Mouse (Mus musculus) limb, embryonic 12.5 days (tissue): ENCODE results near the gene Fam186b. TPM values are rescaled to one million over a fixed set of nuclear protein-coding genes. Genes with fewer than 3 reads are reported as not detected.

ENCODE experiments used
- ATAC-seq: fragments of 200-750 bp; cut with Nextera tagmentation; 2 replicates; pipeline ENCODE4 v1.8.0; 2017; ENCODE audit warnings: low read depth, moderate TSS enrichment; ENCODE audit not compliant: insufficient number of reproducible peaks, insufficient read depth, low FRiP score, low TSS enrichment
- H3K27ac ChIP-seq: fragments of 300-500 bp; sonication (generic); 2 replicates; pipeline ENCODE4 v1.5.1; 2016; ENCODE audit warnings: mild to moderate bottlenecking, moderate library complexity
- H3K27me3 ChIP-seq: fragments of 300-500 bp; sonication (generic); 2 replicates; pipeline ENCODE4 v1.6.1; 2016; ENCODE audit warnings: mild to moderate bottlenecking, moderate library complexity
- H3K36me3 ChIP-seq: fragments of 300-500 bp; sonication (generic); 2 replicates; pipeline ENCODE4 v1.6.1; 2016; ENCODE audit warnings: mild to moderate bottlenecking, moderate library complexity
- H3K4me1 ChIP-seq: fragments of 300-500 bp; sonication (generic); replicated peaks from 2 replicates; pipeline ENCODE4 v1.6.1; 2016
- H3K4me2 ChIP-seq: fragments of 300-500 bp; sonication (generic); 2 replicates; pipeline ENCODE4 v1.6.1; 2016; ENCODE audit warnings: mild to moderate bottlenecking, moderate library complexity
- H3K4me3 ChIP-seq: fragments of 300-500 bp; sonication (generic); replicated peaks from 2 replicates; pipeline ENCODE4 v1.5.1; 2016; ENCODE audit warnings: mild to moderate bottlenecking
- H3K9ac ChIP-seq: fragments of 300-500 bp; sonication (generic); replicated peaks from 2 replicates; pipeline ENCODE4 v1.6.1; 2016; ENCODE audit warnings: mild to moderate bottlenecking, moderate library complexity
- H3K9me3 ChIP-seq: fragments of 300-500 bp; sonication (generic); 2 replicates; pipeline ENCODE4 v1.6.1; 2016; ENCODE audit warnings: mild to moderate bottlenecking, moderate library complexity
- WGBS: fragments of 180-500 bp; shearing (Covaris S2); methylation state at CpG from one replicate; pipeline ENCODE4 v1.1.7; 2016; 5-methylcytosine and 5-hydroxymethylcytosine counted together
- polyA plus RNA-seq: library from polyadenylated mRNA; unstranded; fragments of >200 nt; fragmentation: Nextera tagmentation; extraction: Ambion mirVana; gene quantifications from 2 replicates; pipeline ENCODE4 v1.2.1, GENCODE M21; 2016

Fam186b gene
- polyA plus RNA-seq, 1 experiment from 2014 or later = not detected

- Histone ChIP-seq H3K4me3 (no peak overlapping the region), H3K9ac (peak overlapping the region; percentile 45), H3K36me3 (peaks cover 30% of the 10 kb centered on the region), H3K9me3 (no peaks in the 10 kb centered on the region), H3K27me3 (no peaks in the 10 kb centered on the region), H3K4me2 (peak overlapping the region; percentile 42), H3K27ac (peak overlapping the region; percentile 99), H3K4me1 (peaks cover 70% of the 10 kb centered on the region)
- WGBS = 85% methylated on average over 3 of the region's 3 CpGs
- ATAC-seq = no peak
Measured at GRCm38 (mm10) chr15:99333676-99334065, 38.0 kb upstream of the Fam186b start.

- peak overlapping the region; percentile 45 for H3K9ac ChIP-seq
- peak overlapping the region; percentile 99 for H3K27ac ChIP-seq
- ATAC-seq = peak; percentile 87
- no peaks in the 10 kb centered on the region for H3K9me3 ChIP-seq
- H3K36me3 ChIP-seq = peaks cover 35% of the 10 kb centered on the region
- no peak overlapping the region for H3K4me3 ChIP-seq
- H3K4me2 ChIP-seq = peak overlapping the region; percentile 42
- WGBS = 18% methylated on average over 9 of the region's 9 CpGs
- no peaks in the 10 kb centered on the region for H3K27me3 ChIP-seq
- peaks cover 70% of the 10 kb centered on the region for H3K4me1 ChIP-seq
Measured at GRCm38 (mm10) chr15:99332921-99333675, 37.4 kb upstream of the Fam186b start.

- no peak for ATAC-seq
- Histone ChIP-seq H3K27me3 (no peaks in the 10 kb centered on the region), H3K4me3 (no peak overlapping the region), H3K9ac (0 out of 2 replicates have a peak overlapping the region, but pooled peaks have one; percentile 45), H3K4me2 (no peak overlapping the region), H3K36me3 (peaks cover 45% of the 10 kb centered on the region), H3K9me3 (0 out of 2 replicates have a peak, but pooled peaks cover 5% of the 10 kb centered on the region), H3K4me1 (peaks cover 64% of the 10 kb centered on the region), H3K27ac (peak overlapping the region; percentile 99)
Measured at GRCm38 (mm10) chr15:99332111-99332510, 36.4 kb upstream of the Fam186b start.

- H3K4me2 ChIP-seq = no peak overlapping the region
- no peak overlapping the region for H3K4me3 ChIP-seq
- H3K4me1 ChIP-seq = peaks cover 56% of the 10 kb centered on the region
- H3K27ac ChIP-seq = peak overlapping the region; percentile 99
- ATAC-seq = no peak
- 0 out of 2 replicates have a peak, but pooled peaks cover 6% of the 10 kb centered on the region for H3K9me3 ChIP-seq
- H3K36me3 ChIP-seq = peaks cover 53% of the 10 kb centered on the region
- H3K27me3 ChIP-seq = no peaks in the 10 kb centered on the region
- H3K9ac ChIP-seq = no peak overlapping the region
- WGBS = 83% methylated on average over 5 of the region's 5 CpGs
Measured at GRCm38 (mm10) chr15:99331341-99331740, 35.7 kb upstream of the Fam186b start.

- Histone ChIP-seq H3K4me2 (no peak overlapping the region), H3K36me3 (peaks cover 62% of the 10 kb centered on the region), H3K4me3 (no peak overlapping the region), H3K9ac (no peak overlapping the region), H3K9me3 (0 out of 2 replicates have a peak, but pooled peaks cover 6% of the 10 kb centered on the region), H3K4me1 (peaks cover 46% of the 10 kb centered on the region), H3K27ac (no peak overlapping the region), H3K27me3 (no peaks in the 10 kb centered on the region)
- 67% methylated on average over 2 of the region's 2 CpGs for WGBS
- no peak for ATAC-seq
Measured at GRCm38 (mm10) chr15:99330324-99330723, 34.6 kb upstream of the Fam186b start.

GRCm38 (mm10) chr15:99328011-99328410, 32.3 kb upstream of the Fam186b start:
- Histone ChIP-seq H3K9ac (no peak overlapping the region), H3K36me3 (peaks cover 85% of the 10 kb centered on the region), H3K27ac (no peak overlapping the region), H3K27me3 (no peaks in the 10 kb centered on the region), H3K4me2 (no peak overlapping the region), H3K9me3 (0 out of 2 replicates have a peak, but pooled peaks cover 6% of the 10 kb centered on the region), H3K4me1 (peaks cover 23% of the 10 kb centered on the region), H3K4me3 (no peak overlapping the region)
- ATAC-seq = no peak
- WGBS = 96% methylated on average over 5 of the region's 5 CpGs

- ATAC-seq = no peak
- H3K27me3 ChIP-seq = no peaks in the 10 kb centered on the region
- H3K4me3 ChIP-seq = no peak overlapping the region
- 61% methylated on average over 1 of the region's 1 CpGs for WGBS
- H3K4me1 ChIP-seq = peaks cover 12% of the 10 kb centered on the region
- H3K4me2 ChIP-seq = no peak overlapping the region
- no peak overlapping the region for H3K9ac ChIP-seq
- 0 out of 2 replicates have a peak, but pooled peaks cover 6% of the 10 kb centered on the region for H3K9me3 ChIP-seq
- no peak overlapping the region for H3K27ac ChIP-seq
- peaks cover 91% of the 10 kb centered on the region for H3K36me3 ChIP-seq
Measured at GRCm38 (mm10) chr15:99326959-99327358, 31.3 kb upstream of the Fam186b start.

GRCm38 (mm10) chr15:99326407-99326806, 30.7 kb upstream of the Fam186b start:
- Histone ChIP-seq H3K27me3 (no peaks in the 10 kb centered on the region), H3K36me3 (peaks cover 91% of the 10 kb centered on the region), H3K4me2 (no peak overlapping the region), H3K9ac (no peak overlapping the region), H3K4me3 (no peak overlapping the region), H3K9me3 (0 out of 2 replicates have a peak, but pooled peaks cover 6% of the 10 kb centered on the region), H3K27ac (no peak overlapping the region), H3K4me1 (peaks cover 7% of the 10 kb centered on the region)
- WGBS = 57% methylated on average over 2 of the region's 2 CpGs
- ATAC-seq = no peak

- Histone ChIP-seq H3K4me3 (no peak overlapping the region), H3K4me2 (no peak overlapping the region), H3K4me1 (0 out of 2 replicates have a peak, but pooled peaks cover 3% of the 10 kb centered on the region), H3K27me3 (no peaks in the 10 kb centered on the region), H3K27ac (no peak overlapping the region), H3K9me3 (0 out of 2 replicates have a peak, but pooled peaks cover 6% of the 10 kb centered on the region), H3K9ac (no peak overlapping the region), H3K36me3 (peaks cover 91% of the 10 kb centered on the region)
- WGBS = 93% methylated on average over 6 of the region's 6 CpGs
- no peak for ATAC-seq
Measured at GRCm38 (mm10) chr15:99325598-99325997, 29.9 kb upstream of the Fam186b start.

GRCm38 (mm10) chr15:99324151-99324550, 28.5 kb upstream of the Fam186b start:
- Histone ChIP-seq H3K27me3 (no peaks in the 10 kb centered on the region), H3K36me3 (peaks cover 99% of the 10 kb centered on the region), H3K27ac (0 out of 2 replicates have a peak overlapping the region, but pooled peaks have one; percentile 31), H3K4me1 (0 out of 2 replicates have a peak, but pooled peaks cover 3% of the 10 kb centered on the region), H3K9me3 (0 out of 2 replicates have a peak, but pooled peaks cover 6% of the 10 kb centered on the region), H3K4me3 (no peak overlapping the region), H3K9ac (no peak overlapping the region), H3K4me2 (no peak overlapping the region)
- 84% methylated on average over 9 of the region's 9 CpGs for WGBS
- no peak for ATAC-seq

GRCm38 (mm10) chr15:99320978-99321377, 25.3 kb upstream of the Fam186b start:
- Histone ChIP-seq H3K4me1 (0 out of 2 replicates have a peak, but pooled peaks cover 3% of the 10 kb centered on the region), H3K27ac (peak overlapping the region; percentile 56; the same call in 1 of the 2 replicates), H3K27me3 (no peaks in the 10 kb centered on the region), H3K9ac (no peak overlapping the region), H3K4me2 (no peak overlapping the region), H3K36me3 (peaks cover 99% of the 10 kb centered on the region), H3K9me3 (no peaks in the 10 kb centered on the region), H3K4me3 (no peak overlapping the region)
- ATAC-seq = no peak
- 87% methylated on average over 9 of the region's 9 CpGs for WGBS
